Mouse (Mus musculus): ENCODE results near the gene Mesp1. TPM values are rescaled to one million over a fixed set of nuclear protein-coding genes. Genes with fewer than 3 reads are reported as not detected.
A peak's percentile ranks its signal among the peaks of the same experiment; 100 is the strongest.

Mesp1 gene
- not detected for total RNA-seq (2021)

DNA sequence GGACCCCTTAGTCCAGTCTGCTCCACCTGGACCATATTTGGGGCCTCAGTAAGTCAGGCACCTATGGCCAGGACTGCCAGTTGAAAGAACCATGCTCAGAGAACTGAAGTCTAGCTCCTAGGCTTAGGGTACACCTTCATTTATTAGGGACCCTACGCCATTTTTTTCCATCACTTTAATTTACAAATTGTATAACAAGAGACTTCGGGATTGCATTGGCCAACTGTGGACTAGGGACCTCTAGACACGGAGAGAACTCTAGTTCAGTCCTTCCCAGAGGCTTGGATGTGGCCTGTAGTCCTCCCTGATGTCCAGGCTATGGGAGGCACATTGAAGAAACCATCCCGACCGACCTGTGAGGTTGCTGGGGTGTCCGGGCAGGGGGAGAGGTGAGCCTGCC lies at the start of gene Mesp1:
Mesp1 (minus strand) TSS at position 101 of the 400 bp plus-strand sequence.
- no peak for DNase-seq
- intact Hi-C loops (cut with DNase I) = no loop called here

GRCm38 (mm10) chr7:79842163-79842562 lies 48.6 kb upstream of the Mesp1 start:
- intact Hi-C loops (cut with DNase I) = no loop called here
- DNase-seq = no peak

DNA sequence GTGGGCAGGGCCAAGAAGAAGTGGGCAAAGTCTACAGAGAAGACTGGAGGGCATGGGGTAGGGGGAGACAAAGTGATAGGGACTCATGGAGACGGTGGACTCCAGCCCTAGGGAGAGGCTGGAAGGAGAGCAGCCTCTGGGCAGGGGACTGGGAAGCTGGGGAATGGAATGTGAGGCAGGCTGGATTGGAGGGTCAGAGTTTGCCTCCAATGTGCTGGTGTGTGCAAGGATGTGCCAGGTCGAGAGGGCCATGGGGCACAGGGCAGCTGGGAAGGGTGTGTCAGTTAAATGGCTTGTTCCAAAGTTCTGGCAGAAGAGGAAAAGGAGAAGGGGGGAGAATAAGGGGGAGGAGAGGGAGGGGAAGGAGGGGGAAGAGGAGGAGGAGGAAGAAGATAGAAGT lies 43.7 kb upstream of the Mesp1 start:
- no peak for DNase-seq
- intact Hi-C loops (cut with DNase I) = no loop called here

- intact Hi-C loops (cut with DNase I) = no loop called here
- DNase-seq = no peak
Observed at GRCm38 (mm10) chr7:79835196-79835595, 41.6 kb upstream of the Mesp1 start.

DNA sequence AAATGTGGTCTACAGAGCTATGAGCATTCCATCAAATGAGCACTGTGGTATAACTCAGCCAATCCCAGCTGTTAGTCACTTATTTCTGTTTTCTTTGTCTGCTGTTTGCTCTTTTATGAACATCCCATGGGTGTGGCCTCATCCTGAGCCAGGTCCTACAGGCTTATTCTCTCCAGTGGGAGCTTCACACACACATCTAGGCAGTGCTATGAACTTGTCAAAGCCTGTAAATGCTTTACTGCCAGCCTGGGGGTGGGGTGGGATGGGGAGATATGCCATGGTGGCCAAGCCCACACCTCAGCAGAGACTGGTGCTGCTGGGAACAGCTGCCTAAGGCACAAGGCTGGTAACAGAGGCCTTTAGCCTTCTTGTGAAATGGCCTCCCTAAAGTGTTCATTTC lies 39.4 kb upstream of the Mesp1 start:
- DNase-seq = no peak
- intact Hi-C loops (cut with DNase I) = no loop called here

DNA sequence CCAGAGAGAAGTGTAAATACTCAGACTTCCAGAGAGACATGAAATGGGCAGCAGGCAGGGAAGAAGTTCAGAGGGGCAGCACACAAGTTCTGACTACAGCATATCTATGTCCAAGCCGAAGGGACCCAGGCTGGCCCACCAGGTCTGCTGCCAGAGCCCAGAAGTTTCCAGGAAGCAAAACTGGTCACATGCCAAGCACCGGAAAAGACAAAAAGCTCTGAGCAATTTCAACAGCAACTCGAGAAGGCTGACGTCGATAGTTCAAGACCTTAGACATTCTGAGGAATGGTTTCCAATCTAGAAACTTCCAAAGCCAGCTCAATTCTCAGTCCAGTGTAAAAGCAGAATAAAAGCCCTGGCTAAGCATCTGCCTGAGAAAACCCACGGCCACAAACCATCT lies 38.0 kb upstream of the Mesp1 start:
- intact Hi-C loops (cut with DNase I) = no loop called here
- DNase-seq = peak; percentile 46 to 51

- intact Hi-C loops (cut with DNase I) = no loop called here
- no peak for DNase-seq
Observed at GRCm38 (mm10) chr7:79831145-79831544, 37.6 kb upstream of the Mesp1 start.

DNA sequence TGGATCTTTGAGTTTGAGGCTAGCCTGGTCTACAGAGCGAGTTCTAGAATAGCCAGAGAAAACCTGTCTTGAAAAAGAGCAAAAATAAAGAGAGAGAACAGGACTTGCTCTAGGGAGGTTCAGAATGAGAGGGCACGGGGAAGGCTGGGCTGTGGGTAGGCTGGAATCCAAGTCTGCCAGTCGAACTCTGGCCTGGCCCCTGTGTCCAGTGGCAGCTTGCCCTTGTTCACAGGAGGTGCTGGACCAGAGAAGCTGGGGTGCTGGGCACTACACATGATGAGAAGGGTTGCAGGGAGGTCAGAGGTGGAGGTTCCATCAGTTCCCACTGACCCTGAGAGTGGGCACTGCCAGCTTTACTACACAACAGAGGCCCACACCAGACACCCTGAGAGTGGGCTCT lies 34.8 kb upstream of the Mesp1 start:
- DNase-seq = no peak
- intact Hi-C loops (cut with DNase I) = no loop called here

GRCm38 (mm10) chr7:79822092-79822695 lies 28.6 kb upstream of the Mesp1 start:
- no peak for DNase-seq
- intact Hi-C loops (cut with DNase I) = no loop called here

- DNase-seq = no peak
- intact Hi-C loops (cut with DNase I) = no loop called here
Observed at GRCm38 (mm10) chr7:79819996-79820395, 26.4 kb upstream of the Mesp1 start.

- no peak for DNase-seq
- intact Hi-C loops (cut with DNase I) = no loop called here
Observed at GRCm38 (mm10) chr7:79819515-79819914, 25.9 kb upstream of the Mesp1 start.

- DNase-seq = no peak
- intact Hi-C loops (cut with DNase I) = no loop called here
Observed at GRCm38 (mm10) chr7:79818321-79818720, 24.7 kb upstream of the Mesp1 start.

GRCm38 (mm10) chr7:79813409-79813808 lies 19.8 kb upstream of the Mesp1 start:
- intact Hi-C loops (cut with DNase I) = no loop called here
- no peak for DNase-seq

- DNase-seq = peak; percentile 75 to 81
- intact Hi-C loops (cut with DNase I) = no loop called here
Observed at GRCm38 (mm10) chr7:79810611-79811506, 17.3 kb upstream of the Mesp1 start, which contains the start of gene Mesp2. TSS of gene Mesp2 (plus strand) at chr7:79810727.

DNA sequence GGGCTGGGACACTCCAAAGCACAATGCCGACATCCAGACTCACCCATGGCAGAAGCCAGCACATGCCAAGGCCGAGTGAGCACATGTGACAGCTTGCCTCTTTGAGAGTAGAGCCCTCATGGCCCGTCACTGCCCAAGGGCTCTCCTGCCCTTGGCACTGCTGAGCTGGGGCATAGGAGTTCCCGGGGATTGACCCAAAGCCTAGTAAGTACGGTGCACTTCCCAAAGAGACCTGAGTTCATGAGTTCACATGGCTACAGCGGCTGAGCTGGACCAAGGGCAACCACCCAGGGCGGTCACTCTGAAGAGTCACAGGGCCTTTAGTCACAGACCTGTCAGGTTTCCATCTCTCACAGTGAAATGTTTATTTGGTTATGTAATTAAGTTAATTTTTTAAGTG lies 15.0 kb upstream of the Mesp1 start:
- intact Hi-C loops (cut with DNase I) = loop anchor here (5.0 to 10.0 kb wide), 3 partner anchors 49 to 276 kb away; no protein-coding TSS in a partner anchor
- DNase-seq = no peak

DNA sequence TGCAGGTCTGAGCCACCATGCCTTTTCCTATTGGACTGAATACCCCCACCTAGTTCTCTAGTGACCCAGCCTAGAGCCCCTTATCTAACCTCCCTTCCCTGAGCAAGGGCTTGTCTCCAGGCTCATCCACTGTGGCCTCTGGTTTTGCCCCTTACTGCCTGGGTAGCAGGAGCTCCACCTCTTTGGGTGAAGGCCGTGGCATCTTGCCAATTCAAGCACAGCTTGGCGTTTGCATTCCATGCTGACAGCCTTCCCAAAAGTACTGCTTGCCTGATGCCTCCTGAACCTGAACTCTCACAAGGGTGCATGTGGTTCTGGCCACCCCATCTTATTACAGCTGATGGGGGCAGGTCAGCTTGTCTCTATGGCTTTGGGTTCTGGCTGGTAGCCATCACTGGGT lies 10.3 kb upstream of the Mesp1 start:
- peak; percentile 52 to 60 for DNase-seq
- intact Hi-C loops (cut with DNase I) = loop anchor here (10.0 kb wide), 2 partner anchors 191 to 281 kb away; no protein-coding TSS in a partner anchor

GRCm38 (mm10) chr7:79802037-79802436 lies 8.4 kb upstream of the Mesp1 start:
- intact Hi-C loops (cut with DNase I) = loop anchor here (10.0 kb wide), 2 partner anchors 193 to 283 kb away; no protein-coding TSS in a partner anchor
- no peak for DNase-seq

DNA sequence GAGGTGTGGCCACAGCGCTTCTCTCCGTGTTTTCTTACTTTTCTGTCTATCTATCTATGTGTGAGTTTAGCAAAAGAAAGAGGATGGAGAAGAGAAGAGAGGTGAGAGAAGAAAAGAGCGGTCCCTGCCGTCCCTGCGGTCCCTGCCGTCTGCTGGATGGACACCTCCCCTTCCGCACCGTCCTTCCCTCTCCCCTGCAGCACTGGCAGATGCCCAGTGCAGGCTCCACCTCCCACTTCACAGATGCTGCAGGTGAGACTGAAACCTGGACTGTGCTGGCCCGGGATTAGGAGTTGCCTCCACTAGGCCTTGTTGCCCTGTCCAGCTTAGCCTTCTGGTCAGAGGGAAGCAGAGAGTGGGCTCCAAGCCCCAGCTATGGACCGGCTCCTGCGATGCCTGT lies 7.8 kb upstream of the Mesp1 start:
- DNase-seq = no peak
- intact Hi-C loops (cut with DNase I) = loop anchor here (10.0 kb wide), 2 partner anchors 193 to 283 kb away; no protein-coding TSS in a partner anchor

- DNase-seq = no peak
- intact Hi-C loops (cut with DNase I) = loop anchor here (10.0 kb wide), 2 partner anchors 194 to 284 kb away; no protein-coding TSS in a partner anchor
Observed at GRCm38 (mm10) chr7:79800336-79800735, 6.7 kb upstream of the Mesp1 start.

DNA sequence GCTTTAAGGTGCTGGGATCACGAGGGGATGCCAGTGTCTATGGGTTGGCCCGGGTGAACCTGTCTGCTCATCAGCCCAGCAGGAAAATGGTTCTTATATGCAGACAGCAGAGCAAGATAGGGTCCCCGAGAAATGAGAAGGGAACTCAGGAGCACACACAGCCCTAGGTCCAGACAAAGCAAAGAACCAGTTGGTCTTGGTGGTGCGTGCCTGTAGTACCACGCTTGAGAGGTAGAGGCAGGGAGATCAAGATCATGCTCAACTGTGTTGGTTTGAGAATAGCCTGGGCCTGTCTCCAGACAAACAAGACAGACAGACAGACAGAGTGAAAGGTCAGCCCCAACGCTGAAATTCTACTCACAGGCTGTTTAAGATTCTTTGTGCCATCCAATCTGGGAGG lies 5.9 kb upstream of the Mesp1 start:
- intact Hi-C loops (cut with DNase I) = loop anchor here (1.0 kb wide), 1 partner anchor 115 kb away; no protein-coding TSS in a partner anchor
- no peak for DNase-seq

GRCm38 (mm10) chr7:79799048-79799447 lies 5.5 kb upstream of the Mesp1 start:
- intact Hi-C loops (cut with DNase I) = loop anchor here (1.0 kb wide), 1 partner anchor 115 kb away; no protein-coding TSS in a partner anchor
- DNase-seq = peak; percentile 85 to 90
